Mouse (Mus musculus): ENCODE data around the gene Cybrd1.

Gene Cybrd1

GRCm38 (mm10) chr2:71117797-71118708 is at the start of gene Cybrd1:
Cybrd1 (plus strand) TSS chr2:71117923.
- DNase-seq (ENCODE audit: low spot score in 2 of 2), result peak in 1 of 2 experiments; percentile 10

- no peak for DNase-seq (ENCODE audit: low spot score in 2 of 2)
Measured at GRCm38 (mm10) chr2:71071601-71072000, 46.1 kb upstream of the Cybrd1 start.

- DNase-seq (ENCODE audit: low spot score in 2 of 2), result no peak
Measured at GRCm38 (mm10) chr2:71073330-71073729, 44.4 kb upstream of the Cybrd1 start.

GRCm38 (mm10) chr2:71073828-71074227 is 43.9 kb upstream of the Cybrd1 start:
- no peak for DNase-seq (ENCODE audit: low spot score in 2 of 2)

- no peak for DNase-seq (ENCODE audit: low spot score in 2 of 2)
Measured at GRCm38 (mm10) chr2:71082416-71082815, 35.3 kb upstream of the Cybrd1 start.

- no peak for DNase-seq (ENCODE audit: low spot score in 2 of 2)
Measured at GRCm38 (mm10) chr2:71083454-71084193, 34.1 kb upstream of the Cybrd1 start.

- DNase-seq (ENCODE audit: low spot score in 2 of 2), result no peak
Measured at GRCm38 (mm10) chr2:71089766-71090165, 28.0 kb upstream of the Cybrd1 start.

GRCm38 (mm10) chr2:71090660-71091445 is 26.9 kb upstream of the Cybrd1 start:
- no peak for DNase-seq (ENCODE audit: low spot score in 2 of 2)

GRCm38 (mm10) chr2:71096170-71096569 is 21.6 kb upstream of the Cybrd1 start:
- DNase-seq (ENCODE audit: low spot score in 2 of 2), result no peak

- DNase-seq (ENCODE audit: low spot score in 2 of 2), result no peak
Measured at GRCm38 (mm10) chr2:71102621-71103291, 15.0 kb upstream of the Cybrd1 start.

- no peak for DNase-seq (ENCODE audit: low spot score in 2 of 2)
Measured at GRCm38 (mm10) chr2:71103292-71103680, 14.4 kb upstream of the Cybrd1 start.

GRCm38 (mm10) chr2:71104696-71105095 is 13.0 kb upstream of the Cybrd1 start:
- no peak for DNase-seq (ENCODE audit: low spot score in 2 of 2)

- no peak for DNase-seq (ENCODE audit: low spot score in 2 of 2)
Measured at GRCm38 (mm10) chr2:71105469-71106215, 12.1 kb upstream of the Cybrd1 start.

- DNase-seq (ENCODE audit: low spot score in 2 of 2), result no peak
Measured at GRCm38 (mm10) chr2:71107225-71107624, 10.5 kb upstream of the Cybrd1 start.

- no peak for DNase-seq (ENCODE audit: low spot score in 2 of 2)
Measured at GRCm38 (mm10) chr2:71108541-71108940, 9.2 kb upstream of the Cybrd1 start.

- DNase-seq (ENCODE audit: low spot score in 2 of 2), result no peak
Measured at GRCm38 (mm10) chr2:71113489-71114171, 4.1 kb upstream of the Cybrd1 start.

GRCm38 (mm10) chr2:71116151-71116550 is 1.6 kb upstream of the Cybrd1 start:
- DNase-seq (ENCODE audit: low spot score in 2 of 2), result no peak

- no peak for DNase-seq (ENCODE audit: low spot score in 2 of 2)
Measured at GRCm38 (mm10) chr2:71120844-71121243, 3.1 kb downstream of the Cybrd1 start.

GRCm38 (mm10) chr2:71121406-71121805 is 3.7 kb downstream of the Cybrd1 start:
- no peak for DNase-seq (ENCODE audit: low spot score in 2 of 2)
